Mouse (Mus musculus) bone marrow macrophage, adult 2 months (primary cell): ENCODE measurements at regions not wholly inside any gene's neighbourhood (a gene's known extent, or its start where the extent isn't known, plus 50 kb on each side); places are given as distances from the start of the nearest gene placed in this dataset.

Experiments used
- CTCF ChIP-seq: IDR thresholded peaks from 2 replicates; pipeline ENCODE4 v1.5.1; 2012; ENCODE audit warnings: low read depth, mild to moderate bottlenecking, low read length, moderate library complexity
- POLR2A ChIP-seq: IDR thresholded peaks from 2 replicates; pipeline ENCODE4 v1.6.1; 2012; ENCODE audit warnings: mild to moderate bottlenecking, low read depth, low read length, borderline replicate concordance

- TF ChIP-seq POLR2A (no peak), CTCF (no peak)
Measured at GRCm38 (mm10) chr11:63352990-63353389, 224.2 kb downstream of the Pmp22 start.
